Mouse (Mus musculus): ENCODE measurements around the gene Rasgef1a. TPM values are rescaled to one million over a fixed set of nuclear protein-coding genes. Genes with fewer than 3 reads are reported as not detected.
A peak's percentile ranks its signal among the peaks of the same experiment; 100 is the strongest.

The Rasgef1a gene
- polyA plus RNA-seq, 1 experiment from 2014 or later: not detected

DNA sequence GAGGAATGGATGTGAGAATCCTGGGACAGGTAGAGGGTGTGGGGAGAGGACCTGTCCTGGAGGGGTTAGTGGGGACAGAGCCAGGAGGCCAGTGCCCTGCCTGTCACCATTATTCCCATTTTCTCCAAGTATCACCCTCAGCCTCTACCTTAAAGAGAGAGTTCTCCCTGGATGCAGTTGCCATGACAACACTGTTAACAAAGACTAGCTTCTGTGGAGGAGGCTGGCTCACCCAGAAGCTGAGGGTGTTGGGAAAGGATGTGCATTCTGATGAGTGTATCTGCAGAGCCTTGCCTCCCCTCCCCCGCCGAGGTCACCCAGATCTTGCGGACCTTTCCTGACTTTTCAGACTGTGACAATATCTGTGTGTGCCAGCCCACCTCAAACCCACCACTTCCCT is 4.7 kb downstream of the Rasgef1a start:
- H3K4me2 ChIP-seq (replicated peaks; ENCODE audit: low read depth, low read length): no peak overlapping the region
- DNase-seq (ENCODE audit: low spot score) (peak; percentile 43), ATAC-seq (ENCODE audit: low FRiP score) (peak; percentile 30; the same call in 1 of the 2 replicates)
- no peak overlapping the region for H3K27ac ChIP-seq (ENCODE audit: low read depth, low read length)
- WGBS: 58% methylated on average over 3 of the region's 3 CpGs
- no peak overlapping the region for H3K4me3 ChIP-seq (ENCODE audit: low read depth, low read length)
- H3K4me1 ChIP-seq (replicated peaks; ENCODE audit: control insufficient read depth, insufficient read depth, low read length): 0 out of 2 replicates have a peak, but pooled peaks cover 3% of the 10 kb centered on the region
- no peak overlapping the region for H3K9ac ChIP-seq (ENCODE audit: low read depth, low read length)
- H3K36me3 ChIP-seq (ENCODE audit: control insufficient read depth, insufficient read depth, low read length): no peaks in the 10 kb centered on the region
- H3K27me3 ChIP-seq (ENCODE audit: control insufficient read depth, insufficient read depth, low read length): peaks cover 14% of the 10 kb centered on the region
- no peaks in the 10 kb centered on the region for H3K9me3 ChIP-seq (ENCODE audit: control insufficient read depth, low read length)

DNA sequence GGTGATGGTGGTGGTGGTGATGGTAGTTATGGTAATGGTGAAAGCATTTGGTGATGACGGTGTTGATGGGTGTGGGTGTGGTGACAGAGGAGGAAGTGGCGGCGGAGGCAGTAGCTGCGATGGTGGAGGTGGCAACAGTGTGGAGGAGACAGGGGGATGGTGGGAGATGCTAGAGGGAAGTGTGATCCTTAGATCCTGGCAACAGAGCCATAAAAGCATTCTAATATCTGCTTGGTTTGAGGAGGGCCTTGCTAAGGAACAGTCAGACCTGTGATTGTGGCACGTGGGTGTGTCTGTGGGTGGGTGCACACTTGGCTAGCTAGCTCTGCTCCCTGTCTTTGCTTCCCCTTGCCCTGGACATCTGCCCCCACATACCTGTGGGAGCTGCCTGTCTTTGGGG is 7.4 kb downstream of the Rasgef1a start:
- no peak overlapping the region for H3K9ac ChIP-seq (ENCODE audit: low read depth, low read length)
- no peak overlapping the region for H3K4me2 ChIP-seq (replicated peaks; ENCODE audit: low read depth, low read length)
- H3K9me3 ChIP-seq (ENCODE audit: control insufficient read depth, low read length): no peaks in the 10 kb centered on the region
- H3K27ac ChIP-seq (ENCODE audit: low read depth, low read length): no peak overlapping the region
- H3K4me1 ChIP-seq (replicated peaks; ENCODE audit: control insufficient read depth, insufficient read depth, low read length): 0 out of 2 replicates have a peak, but pooled peaks cover 3% of the 10 kb centered on the region
- no peak overlapping the region for H3K4me3 ChIP-seq (ENCODE audit: low read depth, low read length)
- 75% methylated on average over 5 of the region's 5 CpGs for WGBS
- DNase-seq (ENCODE audit: low spot score) (no peak), ATAC-seq (ENCODE audit: low FRiP score) (no peak)
- no peaks in the 10 kb centered on the region for H3K36me3 ChIP-seq (ENCODE audit: control insufficient read depth, insufficient read depth, low read length)
- H3K27me3 ChIP-seq (ENCODE audit: control insufficient read depth, insufficient read depth, low read length): no peaks in the 10 kb centered on the region

DNA sequence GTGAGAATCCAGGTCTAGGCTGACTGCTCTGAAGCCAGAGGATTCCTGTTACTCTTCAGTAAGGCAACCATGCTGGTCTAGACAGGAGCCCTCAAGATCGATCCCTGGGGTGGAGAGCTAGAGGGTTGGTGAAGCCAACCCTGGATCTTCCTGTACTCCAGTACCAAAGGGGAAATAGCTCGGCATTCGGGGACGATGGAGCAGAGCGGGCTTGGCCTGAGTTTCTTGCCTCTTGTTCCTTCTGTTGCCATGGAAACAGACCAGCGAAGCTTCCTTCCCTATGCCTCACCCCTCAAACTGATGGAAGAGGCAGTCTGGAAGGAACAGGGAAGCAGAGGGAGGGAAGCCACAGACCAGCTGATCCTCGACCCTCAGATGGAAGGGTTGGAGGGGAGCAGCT is 8.3 kb downstream of the Rasgef1a start:
- Histone ChIP-seq H3K27me3 (ENCODE audit: control insufficient read depth, insufficient read depth, low read length) (no peaks in the 10 kb centered on the region), H3K36me3 (ENCODE audit: control insufficient read depth, insufficient read depth, low read length) (no peaks in the 10 kb centered on the region), H3K4me2 (replicated peaks; ENCODE audit: low read depth, low read length) (no peak overlapping the region), H3K9me3 (ENCODE audit: control insufficient read depth, low read length) (no peaks in the 10 kb centered on the region), H3K4me3 (ENCODE audit: low read depth, low read length) (no peak overlapping the region), H3K9ac (ENCODE audit: low read depth, low read length) (no peak overlapping the region), H3K4me1 (replicated peaks; ENCODE audit: control insufficient read depth, insufficient read depth, low read length) (0 out of 2 replicates have a peak, but pooled peaks cover 3% of the 10 kb centered on the region), H3K27ac (ENCODE audit: low read depth, low read length) (no peak overlapping the region)
- 28% methylated on average over 7 of the region's 7 CpGs for WGBS
- peak; percentile 44 for DNase-seq (ENCODE audit: low spot score)
- ATAC-seq (ENCODE audit: low FRiP score): peak; percentile 49

DNA sequence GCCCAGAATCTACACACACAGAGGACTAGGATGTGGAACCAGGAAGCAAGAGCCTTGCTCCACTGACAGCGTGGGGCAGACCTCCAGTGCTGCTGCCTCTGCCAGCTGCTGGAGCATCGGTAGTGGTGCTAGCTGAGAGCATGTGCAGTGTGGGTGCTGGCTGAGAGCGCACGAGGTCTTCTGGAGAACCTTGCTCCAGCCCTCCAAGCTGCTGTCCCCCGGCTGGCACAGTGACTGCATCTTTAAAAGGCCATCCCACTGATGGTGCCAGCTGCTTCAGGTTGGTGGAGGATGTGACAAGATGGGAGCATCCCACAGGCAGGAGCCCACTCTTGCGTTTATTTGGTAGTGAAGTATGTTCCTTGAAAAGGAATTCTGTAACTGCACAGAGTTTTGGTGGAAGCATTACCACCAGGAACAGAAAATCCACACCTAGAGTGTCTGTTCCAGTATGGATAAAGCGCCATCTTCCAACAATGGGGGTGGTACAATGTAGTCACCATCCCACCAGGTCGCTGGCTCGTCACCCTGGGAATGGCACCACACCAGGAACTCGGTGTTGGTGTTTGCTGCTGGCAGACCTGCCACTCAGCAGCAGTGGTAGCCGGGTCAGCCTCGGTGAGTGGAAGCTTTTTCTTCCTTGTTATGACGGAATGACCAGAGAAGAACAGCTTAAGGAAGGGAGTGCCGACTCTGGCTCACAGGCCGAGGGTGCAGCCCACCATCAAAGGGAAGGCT is 11.8 kb downstream of the Rasgef1a start:
- Histone ChIP-seq H3K27ac (ENCODE audit: low read depth, low read length) (no peak overlapping the region), H3K4me3 (ENCODE audit: low read depth, low read length) (no peak overlapping the region), H3K27me3 (ENCODE audit: control insufficient read depth, insufficient read depth, low read length) (no peaks in the 10 kb centered on the region), H3K4me2 (replicated peaks; ENCODE audit: low read depth, low read length) (no peak overlapping the region), H3K9me3 (ENCODE audit: control insufficient read depth, low read length) (no peaks in the 10 kb centered on the region), H3K36me3 (ENCODE audit: control insufficient read depth, insufficient read depth, low read length) (no peaks in the 10 kb centered on the region), H3K9ac (ENCODE audit: low read depth, low read length) (no peak overlapping the region), H3K4me1 (replicated peaks; ENCODE audit: control insufficient read depth, insufficient read depth, low read length) (no peaks in the 10 kb centered on the region)
- ATAC-seq (ENCODE audit: low FRiP score): no peak
- WGBS: 77% methylated on average over 15 of the region's 15 CpGs
- no peak for DNase-seq (ENCODE audit: low spot score)

DNA sequence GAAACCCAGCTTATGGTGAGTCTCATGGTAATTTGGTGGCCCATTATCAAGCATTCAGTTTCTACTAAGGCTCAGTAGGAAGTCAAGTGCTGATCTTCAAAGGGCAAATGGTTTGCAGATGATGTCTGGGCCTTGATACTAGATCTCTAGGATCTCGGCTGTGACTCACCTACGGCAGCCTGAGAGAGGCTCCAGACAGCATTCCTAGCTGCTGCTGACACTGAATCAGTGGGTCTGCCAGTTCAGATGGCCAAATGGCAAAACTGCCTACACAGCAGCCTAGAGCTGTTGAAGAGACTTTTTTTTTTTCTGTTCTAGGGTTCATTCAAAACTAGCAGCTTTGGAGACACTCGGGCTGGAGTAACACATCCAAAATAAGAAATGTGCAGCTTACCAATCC is 15.8 kb downstream of the Rasgef1a start:
- no peak overlapping the region for H3K27ac ChIP-seq (ENCODE audit: low read depth, low read length)
- H3K4me1 ChIP-seq (replicated peaks; ENCODE audit: control insufficient read depth, insufficient read depth, low read length): no peaks in the 10 kb centered on the region
- WGBS: 89% methylated on average over 3 of the region's 3 CpGs

DNA sequence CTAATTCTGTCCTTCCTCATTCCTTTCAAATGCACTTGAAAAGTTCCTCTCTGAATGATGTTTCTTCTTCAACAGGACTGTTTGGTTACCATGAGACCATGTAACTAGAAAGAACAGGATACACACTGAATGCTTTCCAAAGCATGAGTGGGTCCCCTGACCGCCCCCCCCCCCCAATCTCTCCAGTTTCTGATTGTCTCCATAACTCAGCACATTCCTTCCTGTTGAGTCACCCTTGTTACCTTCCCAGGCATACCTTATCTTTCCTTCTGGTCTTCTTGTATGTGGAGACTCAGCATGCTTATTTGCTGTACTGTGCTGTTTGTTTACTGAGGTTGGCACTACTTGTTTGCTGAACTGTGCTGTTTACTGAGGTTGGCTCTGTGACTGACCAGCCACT is 20.2 kb downstream of the Rasgef1a start:
- 86% methylated on average over 1 of the region's 1 CpGs for WGBS
- Histone ChIP-seq H3K27ac (ENCODE audit: low read depth, low read length) (no peak overlapping the region), H3K4me3 (ENCODE audit: low read depth, low read length) (no peak overlapping the region), H3K27me3 (ENCODE audit: control insufficient read depth, insufficient read depth, low read length) (no peaks in the 10 kb centered on the region), H3K9ac (ENCODE audit: low read depth, low read length) (no peak overlapping the region), H3K4me1 (replicated peaks; ENCODE audit: control insufficient read depth, insufficient read depth, low read length) (no peaks in the 10 kb centered on the region), H3K36me3 (ENCODE audit: control insufficient read depth, insufficient read depth, low read length) (no peaks in the 10 kb centered on the region), H3K9me3 (ENCODE audit: control insufficient read depth, low read length) (no peaks in the 10 kb centered on the region), H3K4me2 (replicated peaks; ENCODE audit: low read depth, low read length) (no peak overlapping the region)
- ATAC-seq (ENCODE audit: low FRiP score) (no peak), DNase-seq (ENCODE audit: low spot score) (no peak)

More for the DNA sequence above, 15.8 kb downstream of the Rasgef1a start:
- Histone ChIP-seq H3K9ac (ENCODE audit: low read depth, low read length) (no peak overlapping the region), H3K36me3 (ENCODE audit: control insufficient read depth, insufficient read depth, low read length) (no peaks in the 10 kb centered on the region), H3K9me3 (ENCODE audit: control insufficient read depth, low read length) (no peaks in the 10 kb centered on the region), H3K4me3 (ENCODE audit: low read depth, low read length) (no peak overlapping the region), H3K27me3 (ENCODE audit: control insufficient read depth, insufficient read depth, low read length) (no peaks in the 10 kb centered on the region), H3K4me2 (replicated peaks; ENCODE audit: low read depth, low read length) (no peak overlapping the region)
- no peak for ATAC-seq (ENCODE audit: low FRiP score)
- DNase-seq (ENCODE audit: low spot score): no peak

DNA sequence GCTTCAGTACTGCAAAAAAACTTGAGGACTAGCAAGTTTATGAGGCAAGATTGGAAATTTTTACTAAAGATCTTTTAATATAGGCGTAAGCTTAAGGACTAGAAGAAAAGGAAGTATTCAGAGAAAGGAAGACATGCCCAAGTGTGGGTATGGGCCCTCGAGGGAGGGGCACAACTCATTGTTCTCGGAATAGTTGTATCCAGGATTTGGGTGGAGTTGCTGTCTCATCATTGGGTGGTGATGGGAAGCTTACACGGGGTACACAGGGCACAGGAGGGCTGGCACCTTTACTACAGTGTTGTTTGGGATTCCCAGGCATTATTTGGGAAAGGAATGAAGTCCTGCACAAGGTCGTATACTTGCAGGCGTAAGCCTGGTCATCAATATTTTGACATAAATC is 24.4 kb downstream of the Rasgef1a start:
- Histone ChIP-seq H3K4me3 (ENCODE audit: low read depth, low read length) (no peak overlapping the region), H3K9me3 (ENCODE audit: control insufficient read depth, low read length) (no peaks in the 10 kb centered on the region), H3K4me1 (replicated peaks; ENCODE audit: control insufficient read depth, insufficient read depth, low read length) (no peaks in the 10 kb centered on the region), H3K27ac (ENCODE audit: low read depth, low read length) (no peak overlapping the region), H3K9ac (ENCODE audit: low read depth, low read length) (no peak overlapping the region), H3K36me3 (ENCODE audit: control insufficient read depth, insufficient read depth, low read length) (no peaks in the 10 kb centered on the region), H3K27me3 (ENCODE audit: control insufficient read depth, insufficient read depth, low read length) (no peaks in the 10 kb centered on the region), H3K4me2 (replicated peaks; ENCODE audit: low read depth, low read length) (no peak overlapping the region)
- ATAC-seq (ENCODE audit: low FRiP score) (no peak), DNase-seq (ENCODE audit: low spot score) (no peak)
- 73% methylated on average over 6 of the region's 6 CpGs for WGBS

DNA sequence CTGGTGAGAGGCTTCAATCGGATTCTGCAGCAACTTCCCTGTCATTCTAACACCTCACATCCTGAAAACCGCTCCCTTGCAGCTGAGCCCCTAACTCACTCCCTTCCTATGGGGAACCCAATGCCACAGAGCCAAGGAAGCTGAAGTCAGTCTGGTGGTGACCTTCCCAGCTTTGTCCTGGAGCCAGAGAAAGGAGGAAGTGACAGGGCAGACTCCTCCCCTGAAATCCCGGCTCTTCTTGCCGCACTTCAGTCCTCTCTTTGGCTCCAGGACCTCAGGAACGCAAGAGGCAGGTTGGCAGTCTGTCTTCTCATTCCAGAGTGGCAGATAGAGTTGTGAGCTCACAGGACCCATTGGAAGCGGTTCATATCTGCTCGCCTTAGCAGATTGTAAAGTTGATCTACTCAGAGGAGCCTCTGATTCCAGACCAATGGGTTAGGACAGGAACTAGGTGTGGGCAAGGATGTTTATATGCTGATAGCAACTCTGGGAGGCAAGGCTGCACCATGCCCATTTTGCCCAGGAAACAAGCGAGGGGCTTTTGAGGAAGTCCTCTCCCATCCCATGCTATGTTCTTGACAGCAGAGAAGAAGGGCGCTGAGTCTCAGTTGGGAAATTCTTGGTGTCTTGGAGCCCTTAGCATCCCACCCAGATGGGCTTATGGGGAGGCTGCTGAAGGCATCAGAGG is 25.0 kb downstream of the Rasgef1a start:
- 73% methylated on average over 9 of the region's 9 CpGs for WGBS
- H3K4me1 ChIP-seq (replicated peaks; ENCODE audit: control insufficient read depth, insufficient read depth, low read length): no peaks in the 10 kb centered on the region

DNA sequence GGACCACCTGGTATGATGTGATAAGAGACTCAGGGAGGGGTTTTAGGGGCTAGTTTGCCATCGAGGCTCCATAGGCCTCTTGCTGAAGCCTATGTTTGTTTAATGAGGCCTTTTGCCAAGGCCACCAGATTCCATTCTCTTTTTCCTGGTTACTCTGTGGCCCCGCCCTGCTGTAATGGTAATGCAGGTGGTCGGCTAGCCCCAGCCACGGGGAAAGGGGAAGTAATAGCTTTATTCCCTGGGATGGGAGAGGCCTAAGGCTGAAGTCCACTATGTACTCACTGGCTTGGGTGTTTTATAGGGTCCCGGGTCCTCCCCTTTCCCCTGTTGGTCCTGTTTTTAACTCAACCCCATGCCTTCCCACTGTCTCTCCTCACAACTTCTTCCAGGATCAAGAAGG is 25.6 kb downstream of the Rasgef1a start:
- 77% methylated on average over 5 of the region's 5 CpGs for WGBS
- Histone ChIP-seq H3K4me3 (ENCODE audit: low read depth, low read length) (no peak overlapping the region), H3K4me2 (replicated peaks; ENCODE audit: low read depth, low read length) (no peak overlapping the region), H3K9me3 (ENCODE audit: control insufficient read depth, low read length) (no peaks in the 10 kb centered on the region), H3K4me1 (replicated peaks; ENCODE audit: control insufficient read depth, insufficient read depth, low read length) (no peaks in the 10 kb centered on the region), H3K27me3 (ENCODE audit: control insufficient read depth, insufficient read depth, low read length) (no peaks in the 10 kb centered on the region), H3K27ac (ENCODE audit: low read depth, low read length) (no peak overlapping the region), H3K36me3 (ENCODE audit: control insufficient read depth, insufficient read depth, low read length) (no peaks in the 10 kb centered on the region), H3K9ac (ENCODE audit: low read depth, low read length) (no peak overlapping the region)
- ATAC-seq (ENCODE audit: low FRiP score) (no peak), DNase-seq (ENCODE audit: low spot score) (no peak)

More for the DNA sequence above, 25.0 kb downstream of the Rasgef1a start:
- H3K4me3 ChIP-seq (ENCODE audit: low read depth, low read length): no peak overlapping the region
- no peak overlapping the region for H3K27ac ChIP-seq (ENCODE audit: low read depth, low read length)
- H3K36me3 ChIP-seq (ENCODE audit: control insufficient read depth, insufficient read depth, low read length): no peaks in the 10 kb centered on the region
- H3K27me3 ChIP-seq (ENCODE audit: control insufficient read depth, insufficient read depth, low read length): no peaks in the 10 kb centered on the region
- DNase-seq (ENCODE audit: low spot score): no peak
- H3K9me3 ChIP-seq (ENCODE audit: control insufficient read depth, low read length): no peaks in the 10 kb centered on the region
- no peak for ATAC-seq (ENCODE audit: low FRiP score)
- no peak overlapping the region for H3K9ac ChIP-seq (ENCODE audit: low read depth, low read length)
- no peak overlapping the region for H3K4me2 ChIP-seq (replicated peaks; ENCODE audit: low read depth, low read length)

Data from hindbrain, embryonic 11.5 days (tissue).